Mouse (Mus musculus): ENCODE data around the gene Tspan5. TPM values are rescaled to one million over a fixed set of nuclear protein-coding genes. Genes with fewer than 3 reads are reported as not detected.

Tspan5 gene
- total RNA-seq, 2 experiments from 2014 or later: 184 to 208 TPM

- DNase-seq (ENCODE audit: extremely low spot score in 1 of 2, low spot score in 2 of 2): peak in 1 of 2 experiments; percentile 15
- intact Hi-C loops (cut with DNase I): no loop called here
These were observed 54.0 kb downstream of the Tspan5 start for GRCm38 (mm10) chr3:138795951-138796350.

GRCm38 (mm10) chr3:138796583-138796982 is 54.6 kb downstream of the Tspan5 start:
- DNase-seq (ENCODE audit: extremely low spot score in 1 of 2, low spot score in 2 of 2): peak in 1 of 2 experiments; percentile 5
- intact Hi-C loops (cut with DNase I): no loop called here

DNA sequence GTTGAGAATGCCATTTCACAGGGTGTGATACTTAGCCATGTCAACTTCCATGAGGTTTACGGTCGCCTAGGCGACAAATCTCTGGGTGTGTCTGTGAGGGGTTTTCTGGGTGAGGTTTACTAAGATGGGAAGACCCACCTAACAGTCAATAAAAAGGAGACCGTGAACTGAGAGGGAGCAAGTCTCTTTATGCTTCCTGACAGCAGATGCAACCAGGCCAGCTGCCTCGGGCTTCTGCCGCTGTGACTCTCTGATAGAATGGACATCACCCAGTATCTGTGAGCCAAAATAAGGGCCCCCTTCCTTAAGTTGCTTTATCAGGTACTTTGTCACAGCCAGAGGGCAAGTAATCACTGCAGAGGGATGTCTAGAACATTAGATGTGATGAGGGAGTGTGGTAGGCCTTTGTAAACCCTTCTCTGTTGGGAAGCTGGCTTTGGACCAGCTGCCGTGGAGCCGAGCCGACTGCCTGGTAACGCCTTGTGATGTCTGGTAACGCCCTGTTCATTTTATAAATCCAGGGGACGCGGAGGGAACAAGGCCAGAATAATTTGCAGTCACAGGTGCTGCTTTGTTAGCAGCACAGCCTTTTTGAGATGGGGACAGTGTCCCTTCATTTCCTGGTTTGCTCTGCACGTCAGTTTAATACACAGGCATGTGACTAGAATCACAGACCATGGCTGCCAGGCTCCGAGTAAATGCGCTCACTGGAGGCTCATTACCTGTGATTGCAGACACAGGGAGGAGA is 58.8 kb downstream of the Tspan5 start:
- peak in 1 of 2 experiments; percentile 76 for DNase-seq (ENCODE audit: extremely low spot score in 1 of 2, low spot score in 2 of 2)
- intact Hi-C loops (cut with DNase I): loop anchor here (5.0 kb wide), 1 partner anchor 59 kb away; the partner anchor contains the start of gene Tspan5

- no peak for DNase-seq (ENCODE audit: extremely low spot score in 1 of 2, low spot score in 2 of 2)
- intact Hi-C loops (cut with DNase I): loop anchor here (5.0 kb wide), 1 partner anchor 59 kb away; the partner anchor contains the start of gene Tspan5
These were observed 59.7 kb downstream of the Tspan5 start for GRCm38 (mm10) chr3:138801661-138802060.

DNA sequence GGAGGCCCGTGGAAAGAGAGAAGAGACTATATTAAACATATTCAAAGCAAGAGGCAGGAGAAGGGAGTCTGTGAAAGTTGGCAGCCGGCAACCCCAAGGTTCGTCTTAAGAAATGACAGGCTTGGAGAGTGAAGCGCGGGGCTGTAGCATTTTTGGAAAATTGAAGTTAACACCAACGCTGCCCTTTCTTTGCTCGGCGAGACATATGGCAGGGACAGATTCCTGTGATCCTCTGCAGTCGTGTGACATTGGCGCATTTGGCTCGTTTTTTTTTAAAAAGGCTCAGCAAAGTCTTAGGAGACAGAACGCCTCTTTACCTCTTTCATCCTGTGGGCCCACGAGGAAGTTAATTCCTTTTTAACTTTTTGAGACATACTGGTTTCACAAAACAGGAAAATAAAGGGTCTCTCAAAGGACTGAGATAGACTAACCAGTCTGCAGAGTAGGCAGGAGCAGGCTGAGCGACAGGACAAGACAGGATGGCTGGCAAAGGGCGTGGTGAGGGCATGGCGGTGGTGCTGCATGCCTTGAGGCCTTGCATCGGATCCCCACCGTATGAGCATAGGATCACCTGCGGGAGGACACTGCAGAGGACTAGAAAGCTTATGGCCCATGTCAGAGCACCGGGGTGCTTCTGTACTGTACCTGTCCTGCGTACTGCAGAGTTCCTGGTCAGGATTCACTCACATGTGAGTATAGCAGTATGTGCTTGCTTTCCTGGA is 60.9 kb downstream of the Tspan5 start:
- no peak for DNase-seq (ENCODE audit: extremely low spot score in 1 of 2, low spot score in 2 of 2)
- intact Hi-C loops (cut with DNase I): loop anchor here (5.0 kb wide), 1 partner anchor 61 kb away; the partner anchor contains the start of gene Tspan5

GRCm38 (mm10) chr3:138803444-138804085 is 61.6 kb downstream of the Tspan5 start:
- intact Hi-C loops (cut with DNase I): loop anchor here (5.0 kb wide), 1 partner anchor 61 kb away; the partner anchor contains the start of gene Tspan5
- DNase-seq (ENCODE audit: extremely low spot score in 1 of 2, low spot score in 2 of 2): peak in 1 of 2 experiments; percentile 38

DNA sequence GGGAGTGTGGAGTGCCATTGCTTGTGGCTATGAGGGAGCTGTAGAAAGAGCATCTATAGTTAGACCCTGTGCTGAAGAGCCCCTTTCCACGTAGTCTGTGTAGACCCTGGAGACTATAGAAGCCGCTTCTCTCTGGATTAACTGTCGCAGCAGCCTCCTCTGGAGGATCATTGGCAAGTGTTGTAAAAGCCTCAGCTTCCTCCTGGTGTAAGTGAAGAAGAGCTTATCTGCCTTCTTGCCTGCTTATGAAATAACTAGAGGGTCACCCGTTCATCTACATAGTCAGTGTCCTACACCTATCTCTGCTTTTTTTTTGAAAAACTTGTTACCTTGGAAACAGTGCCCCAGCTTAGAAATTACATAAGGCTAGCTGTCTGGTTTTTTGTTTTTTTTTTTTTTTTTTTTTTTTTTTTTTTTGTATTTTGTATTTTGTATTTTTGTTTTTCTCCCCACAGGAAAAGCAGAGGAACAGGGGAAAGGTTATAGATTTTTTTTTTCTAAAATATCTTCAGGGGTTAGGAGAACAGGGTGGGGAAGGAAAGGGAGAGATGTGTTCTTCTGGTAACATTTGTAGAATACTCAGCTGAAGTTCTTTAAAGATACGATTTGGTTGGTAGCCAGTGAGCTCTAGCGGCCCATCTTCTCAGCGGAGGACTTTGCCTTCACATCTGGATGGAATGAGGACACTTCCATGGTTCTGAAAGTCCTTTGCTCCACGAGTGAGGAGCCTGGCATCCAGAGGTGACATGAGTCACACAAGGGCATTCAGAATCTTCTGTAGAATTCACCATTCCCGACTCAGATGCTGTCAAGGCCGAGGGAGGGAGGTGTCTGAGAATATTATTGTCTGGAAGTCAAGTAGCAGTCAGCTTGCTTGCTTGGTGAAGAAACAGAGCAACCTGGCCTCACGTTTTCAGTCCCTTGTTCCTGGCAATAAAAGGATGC is 62.4 kb downstream of the Tspan5 start:
- intact Hi-C loops (cut with DNase I): loop anchor here (5.0 kb wide), 1 partner anchor 62 kb away; the partner anchor contains the start of gene Tspan5
- peak in 1 of 2 experiments; percentile 6 for DNase-seq (ENCODE audit: extremely low spot score in 1 of 2, low spot score in 2 of 2)

DNA sequence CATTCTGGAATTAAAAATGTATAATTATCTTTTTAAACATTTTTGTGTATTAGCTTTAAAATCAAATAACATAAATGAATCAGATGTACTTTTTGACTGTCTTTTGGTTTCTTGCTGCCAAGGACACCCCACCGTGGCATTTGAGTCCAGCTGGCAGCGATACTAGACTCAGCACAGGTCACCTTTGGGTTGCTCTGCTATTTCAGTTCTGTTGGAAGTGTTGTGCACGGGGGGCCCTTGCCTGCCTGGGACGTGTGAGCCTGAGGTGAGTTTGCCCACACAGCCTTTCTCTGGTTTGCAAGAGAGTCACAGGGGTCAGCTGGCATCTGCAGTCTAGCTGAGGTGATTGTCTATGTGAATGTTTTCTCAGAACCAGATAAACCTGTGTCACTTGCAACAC is 65.8 kb downstream of the Tspan5 start:
- intact Hi-C loops (cut with DNase I): no loop called here
- no peak for DNase-seq (ENCODE audit: extremely low spot score in 1 of 2, low spot score in 2 of 2)

DNA sequence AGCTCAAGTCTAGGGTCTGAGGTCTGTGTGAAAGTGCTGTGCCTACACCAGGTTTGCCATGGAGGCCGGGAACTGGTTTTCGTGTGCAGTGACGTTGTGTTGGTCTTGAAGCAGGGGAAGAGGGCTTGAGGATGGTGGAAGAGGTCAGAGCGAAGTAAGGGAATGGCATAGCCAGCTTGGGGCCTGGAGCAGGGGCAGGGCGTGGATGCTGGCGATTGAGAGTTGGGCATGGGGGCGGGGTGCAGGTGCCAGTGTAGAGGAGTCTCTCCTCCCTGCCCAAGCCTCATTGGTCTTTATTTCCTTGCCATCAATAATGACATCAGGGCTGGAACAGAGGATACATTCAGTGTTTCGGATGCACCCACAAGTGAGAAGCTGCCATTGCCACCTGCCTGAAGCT is 67.5 kb downstream of the Tspan5 start:
- intact Hi-C loops (cut with DNase I): no loop called here
- no peak for DNase-seq (ENCODE audit: extremely low spot score in 1 of 2, low spot score in 2 of 2)

- intact Hi-C loops (cut with DNase I): no loop called here
- no peak for DNase-seq (ENCODE audit: extremely low spot score in 1 of 2, low spot score in 2 of 2)
These were observed 70.6 kb downstream of the Tspan5 start for GRCm38 (mm10) chr3:138812565-138812964.

- no peak for DNase-seq (ENCODE audit: extremely low spot score in 1 of 2, low spot score in 2 of 2)
- intact Hi-C loops (cut with DNase I): no loop called here
These were observed 71.3 kb downstream of the Tspan5 start for GRCm38 (mm10) chr3:138813139-138813810.

DNA sequence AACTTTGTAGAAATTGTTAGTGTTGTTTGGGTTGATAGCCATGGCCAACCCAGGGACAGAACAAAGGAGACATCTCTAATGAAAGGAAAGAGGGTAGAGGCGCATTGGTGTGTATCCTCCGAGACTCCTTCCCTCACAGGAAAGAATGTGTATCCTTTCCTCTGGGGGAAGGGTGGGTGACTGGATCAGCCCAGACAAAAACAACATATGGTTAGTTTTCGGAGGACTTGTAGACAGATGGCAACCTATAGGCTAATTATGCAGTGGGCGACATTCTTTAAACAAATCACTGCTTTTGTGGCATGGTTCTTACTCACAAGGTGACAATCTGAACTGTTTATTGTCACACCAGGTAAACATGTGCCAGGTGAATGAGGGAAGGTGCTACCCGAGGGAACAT is 72.5 kb downstream of the Tspan5 start:
- no peak for DNase-seq (ENCODE audit: extremely low spot score in 1 of 2, low spot score in 2 of 2)
- intact Hi-C loops (cut with DNase I): no loop called here

GRCm38 (mm10) chr3:138815127-138815837 is 73.3 kb downstream of the Tspan5 start:
- DNase-seq (ENCODE audit: extremely low spot score in 1 of 2, low spot score in 2 of 2): peak in 1 of 2 experiments; percentile 55

GRCm38 (mm10) chr3:138816888-138817656 is 75.1 kb downstream of the Tspan5 start:
- no peak for DNase-seq (ENCODE audit: extremely low spot score in 1 of 2, low spot score in 2 of 2)
- intact Hi-C loops (cut with DNase I): no loop called here

More at GRCm38 (mm10) chr3:138815127-138815837, 73.3 kb downstream of the Tspan5 start:
- intact Hi-C loops (cut with DNase I): no loop called here

- no peak for DNase-seq (ENCODE audit: extremely low spot score in 1 of 2, low spot score in 2 of 2)
- intact Hi-C loops (cut with DNase I): loop anchor here (10.0 kb wide), 1 partner anchor 65 kb away; no protein-coding TSS in a partner anchor
These were observed 77.9 kb downstream of the Tspan5 start for GRCm38 (mm10) chr3:138819862-138820261.

DNA sequence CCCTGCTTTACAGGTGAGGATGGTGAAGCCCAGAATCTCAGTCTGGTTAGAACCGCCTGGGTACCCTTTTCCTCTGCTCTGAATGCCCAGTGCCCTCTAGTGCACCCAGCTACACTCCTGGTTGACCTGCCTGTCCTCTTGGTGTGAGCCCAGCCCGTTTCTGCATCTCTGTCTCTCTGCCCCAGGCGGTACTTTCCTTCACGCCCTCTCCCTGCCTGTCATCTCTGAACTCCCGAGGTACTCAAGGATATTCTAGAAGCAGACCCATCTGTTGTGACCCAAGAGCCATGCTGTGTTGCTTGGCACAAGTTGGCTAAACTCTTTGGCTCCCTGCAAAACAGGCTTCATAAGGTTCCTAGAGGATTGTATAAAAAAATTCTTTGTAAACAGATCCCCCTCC is 78.3 kb downstream of the Tspan5 start:
- intact Hi-C loops (cut with DNase I): loop anchor here (10.0 kb wide), 1 partner anchor 65 kb away; no protein-coding TSS in a partner anchor
- DNase-seq (ENCODE audit: extremely low spot score in 1 of 2, low spot score in 2 of 2): peak in 1 of 2 experiments; percentile 36
